Mouse (Mus musculus) kidney, adult 2 months (tissue): ENCODE measurements around the gene Stfa2l1. TPM values are rescaled to one million over a fixed set of nuclear protein-coding genes. Genes with fewer than 3 reads are reported as not detected.
"Not testable (repeated sequence)": the region's sequence is repeated elsewhere in the genome, so short reads cannot be mapped to it uniquely, and the experiment has no call there.

ENCODE experiments used
- DNase-seq: peaks from one replicate; pipeline ENCODE4 v3.0.0; 2021
- H3K27ac ChIP-seq: fragments of 200-500 bp; 2 replicates; pipeline ENCODE4 v1.5.1; 2012; ENCODE audit warnings: low read depth, low read length, control low read depth, inconsistent platforms; ENCODE audit not compliant: insufficient read depth
- H3K27me3 ChIP-seq: fragments of 200-500 bp; replicated peaks from 2 replicates; pipeline ENCODE4 v1.6.1; 2012; ENCODE audit warnings: mild to moderate bottlenecking, moderate library complexity, low read length, inconsistent platforms; ENCODE audit not compliant: control insufficient read depth, insufficient read depth
- H3K36me3 ChIP-seq: fragments of 200-500 bp; 2 replicates; pipeline ENCODE4 v1.6.1; 2012; ENCODE audit warnings: mild to moderate bottlenecking, moderate library complexity, low read length, inconsistent platforms; ENCODE audit not compliant: control insufficient read depth, insufficient read depth
- H3K4me1 ChIP-seq: fragments of 200-500 bp; 2 replicates; pipeline ENCODE4 v1.6.1; 2011; ENCODE audit warnings: low read length; ENCODE audit not compliant: control insufficient read depth, insufficient read depth
- H3K4me3 ChIP-seq: fragments of 200-500 bp; 2 replicates; pipeline ENCODE4 v1.5.1; 2011; ENCODE audit warnings: mild to moderate bottlenecking, low read depth, low read length, control low read depth; ENCODE audit not compliant: insufficient read depth
- CTCF ChIP-seq: fragments of 200-500 bp; conservative IDR thresholded peaks from 2 replicates; pipeline ENCODE4 v1.5.1; 2011; ENCODE audit warnings: low read depth, mild to moderate bottlenecking, control low read depth, low read length, moderate library complexity, mixed read lengths; ENCODE audit not compliant: insufficient read depth, insufficient read length
- POLR2A ChIP-seq: fragments of 200-500 bp; IDR thresholded peaks from one replicate; pipeline ENCODE4 v1.6.1; 2011; ENCODE audit warnings: low read depth, low read length, control low read depth
- WGBS: fragments of 180-500 bp; shearing (Covaris S2); methylation state at CpG from one replicate; pipeline ENCODE4 v1.1.7; 2018; 5-methylcytosine and 5-hydroxymethylcytosine counted together
- polyA plus RNA-seq: library from polyadenylated mRNA; depleted of rRNA; stranded (reverse); fragments of >200 nt; gene quantifications from 2 replicates; pipeline ENCODE4 v1.2.3, GENCODE M21; 2012; rRNA removed

Stfa2l1 gene
- polyA plus RNA-seq, 1 experiment: not detected

- Histone ChIP-seq H3K4me1 (no peaks in the 10 kb centered on the region), H3K36me3 (no peaks in the 10 kb centered on the region), H3K27me3 (no peaks in the 10 kb centered on the region), H3K4me3 (no peak overlapping the region), H3K27ac (no peak overlapping the region)
- no peak for TF ChIP-seq CTCF
- no peak for TF ChIP-seq POLR2A
- DNase-seq: no peak
- 80% methylated on average over 2 of the region's 2 CpGs for WGBS
Measured at GRCm38 (mm10) chr16:36179910-36180309, 23.3 kb downstream of the Stfa2l1 start.

- 83% methylated on average over 4 of the region's 4 CpGs for WGBS
- not testable (repeated sequence) for DNase-seq, H3K36me3 ChIP-seq, H3K4me3 ChIP-seq, H3K4me1 ChIP-seq, H3K27ac ChIP-seq, H3K27me3 ChIP-seq
Measured at GRCm38 (mm10) chr16:36183912-36184311, 27.3 kb downstream of the Stfa2l1 start, which contains the start of gene Gm5483. Gm5483 (plus strand) TSS chr16:36184212.

- no peaks in the 10 kb centered on the region for H3K4me1 ChIP-seq
- H3K27me3 ChIP-seq: no peaks in the 10 kb centered on the region
- no peak overlapping the region for H3K4me3 ChIP-seq
- TF ChIP-seq POLR2A (no peak), CTCF (no peak)
- H3K36me3 ChIP-seq: no peaks in the 10 kb centered on the region
- DNase-seq: no peak
- WGBS: 51% methylated on average over 19 of the region's 19 CpGs
- no peak overlapping the region for H3K27ac ChIP-seq
Measured at GRCm38 (mm10) chr16:36199226-36199625, 42.6 kb downstream of the Stfa2l1 start.

- 45% methylated on average over 5 of the region's 5 CpGs for WGBS
- Histone ChIP-seq H3K27me3 (no peaks in the 10 kb centered on the region), H3K27ac (no peak overlapping the region), H3K4me3 (no peak overlapping the region), H3K4me1 (no peaks in the 10 kb centered on the region), H3K36me3 (no peaks in the 10 kb centered on the region)
- TF ChIP-seq POLR2A: no peak
- no peak for TF ChIP-seq CTCF
- peak; percentile 69 for DNase-seq
Measured at GRCm38 (mm10) chr16:36203846-36204245, 47.2 kb downstream of the Stfa2l1 start.

GRCm38 (mm10) chr16:36205684-36206083 is 49.1 kb downstream of the Stfa2l1 start:
- H3K4me1 ChIP-seq, H3K36me3 ChIP-seq, H3K27me3 ChIP-seq, H3K4me3 ChIP-seq, H3K27ac ChIP-seq: not testable (repeated sequence)
- peak; percentile 12 for DNase-seq
- 64% methylated on average over 2 of the region's 2 CpGs for WGBS

GRCm38 (mm10) chr16:36209967-36210453 is 53.4 kb downstream of the Stfa2l1 start, which contains the start of gene Gm5416:
Gm5416 (plus strand) TSS chr16:36210403.
- Histone ChIP-seq H3K27me3 (no peaks in the 10 kb centered on the region), H3K4me3 (no peak within 1 kb of the TSS), H3K4me1 (no peaks in the 10 kb centered on the region), H3K27ac (no peak within 1 kb of the TSS), H3K36me3 (no peaks in the 10 kb centered on the region)
- no peak for DNase-seq
- 81% methylated on average over 2 of the region's 2 CpGs for WGBS
- TF ChIP-seq CTCF (no peak), POLR2A (no peak)

Other genes with a start within 250 kb of the Stfa2l1 start
- 6.0 and 8.0 TPM in 2 replicates for gene Parp9, start 218.3 kb upstream of the Stfa2l1 start, polyA plus RNA-seq
- gene Dtx3l, start 217.7 kb upstream of the Stfa2l1 start, polyA plus RNA-seq: 4.2 and 5.4 TPM in 2 replicates
- gene Kpna1, start 178.1 kb upstream of the Stfa2l1 start, polyA plus RNA-seq: 6.2 and 7.3 TPM in 2 replicates
- gene Wdr5b, start 115.6 kb upstream of the Stfa2l1 start, polyA plus RNA-seq: 1.8 and 2.1 TPM in 2 replicates
- 68.9 and 94.6 TPM in 2 replicates for gene Fam162a, start 85.2 kb upstream of the Stfa2l1 start, polyA plus RNA-seq
- 14.8 and 21.3 TPM in 2 replicates for gene Ccdc58, start 85.1 kb upstream of the Stfa2l1 start, polyA plus RNA-seq
- not detected in 2 replicates for gene Csta1, start 25.6 kb upstream of the Stfa2l1 start, polyA plus RNA-seq
- gene Gm5483, start 27.4 kb downstream of the Stfa2l1 start, polyA plus RNA-seq: not detected in 2 replicates
- gene Gm5416, start 53.6 kb downstream of the Stfa2l1 start, polyA plus RNA-seq: not detected in 2 replicates
- 0.50 TPM in 1 of 2 replicates, not detected in the other for gene 2010005H15Rik, start 64.7 kb downstream of the Stfa2l1 start, polyA plus RNA-seq
- gene Stfa1, start 120.1 kb downstream of the Stfa2l1 start, polyA plus RNA-seq: not detected in 2 replicates
- not detected in 2 replicates for gene BC117090, start 177.5 kb downstream of the Stfa2l1 start, polyA plus RNA-seq
- gene BC100530, start 210.9 kb downstream of the Stfa2l1 start, polyA plus RNA-seq: not detected in 2 replicates